25 mouse cellular contexts compared by ENCODE assay signal in genomic region chr11:113516156-113516555, GRCm38 (mm10).
DNase-seq lines count a peak whose midpoint lies in the region; ATAC-seq and TF ChIP-seq lines count a peak whose summit lies in the region.
"Had no signal": no experiment of that assay in that cellular context is flagged by ENCODE, and none has a peak within 500 bp of the region (broad histone marks: within the 10 kb centered on the region; RNA-seq: fewer than 3 reads in every experiment).

No protein-coding gene starts in this region.

- 0 out of 2 replicates have a peak overlapping the region, but pooled peaks have one; percentile 12 for H3K27ac ChIP-seq in hindbrain, embryonic 13.5 days
- no peak overlapping the region for H3K27ac ChIP-seq in hindbrain, embryonic 11.5 days (ENCODE audit: low read depth, low read length)
- no peak overlapping the region for H3K27ac ChIP-seq in midbrain, postnatal 0 days (ENCODE audit: low read depth, low read length)
- no peak overlapping the region for H3K27ac ChIP-seq in midbrain, embryonic 14.5 days (replicated peaks; ENCODE audit: low read depth, low read length)
- H3K27ac ChIP-seq: forebrain, embryonic 10.5 days; heart, embryonic 10.5 days; intestine, embryonic 15.5 days; liver, embryonic 15.5 days; lung, embryonic 15.5 days had no signal

- DNase-seq in hindbrain, embryonic 11.5 days (ENCODE audit: low spot score) = no peak
- peak; percentile 12 for DNase-seq in midbrain, postnatal 0 days (ENCODE audit: low spot score)
- no peak for DNase-seq in midbrain, embryonic 14.5 days
- peak; percentile 38 to 53 for DNase-seq in frontal cortex, postnatal 36 days (ENCODE audit: low spot score in 2 of 2)
- peak; percentile 45 to 57 for DNase-seq in right cerebral cortex, postnatal 36 days (ENCODE audit: low spot score in 2 of 2)
- DNase-seq in ovary, postnatal 10 days (ENCODE audit: low spot score) = no peak
- no peak for DNase-seq in lung, postnatal 14 days
- DNase-seq: adrenal gland, postnatal 25 days; cerebellum, adult 11 months; cerebellum, adult 9-11 months; gastrocnemius, postnatal 10 days; kidney, adult 8-10 months; kidney, postnatal 10 days; liver; lung, postnatal 4 days; spleen, adult 18-20 months; thymus, postnatal 25 days had no signal

- H3K4me2 ChIP-seq in hindbrain, embryonic 13.5 days = no peak overlapping the region
- H3K4me2 ChIP-seq in hindbrain, embryonic 11.5 days (replicated peaks; ENCODE audit: low read depth, low read length) = no peak overlapping the region
- H3K4me2 ChIP-seq in midbrain, postnatal 0 days (ENCODE audit: low read depth, low read length, poor library complexity, severe bottlenecking) = no peak overlapping the region
- H3K4me2 ChIP-seq in midbrain, embryonic 14.5 days (ENCODE audit: low read length) = no peak overlapping the region
- H3K4me2 ChIP-seq: intestine, embryonic 15.5 days; liver, embryonic 15.5 days; lung, embryonic 15.5 days had no signal

- WGBS in hindbrain, embryonic 13.5 days = 57% methylated on average over 10 of the region's 10 CpGs
- WGBS in hindbrain, embryonic 11.5 days = 67% methylated on average over 10 of the region's 10 CpGs
- WGBS in midbrain, postnatal 0 days = 72% methylated on average over 10 of the region's 10 CpGs
- 66% methylated on average over 10 of the region's 10 CpGs for WGBS in midbrain, embryonic 14.5 days

- peaks cover 67% of the 10 kb centered on the region for H3K4me1 ChIP-seq in hindbrain, embryonic 13.5 days (replicated peaks)
- H3K4me1 ChIP-seq in hindbrain, embryonic 11.5 days (replicated peaks; ENCODE audit: control insufficient read depth, insufficient read depth, low read length) = no peaks in the 10 kb centered on the region
- peaks cover 4% of the 10 kb centered on the region; the same call in 1 of the 2 replicates for H3K4me1 ChIP-seq in midbrain, postnatal 0 days (ENCODE audit: insufficient read depth, low read length)
- H3K4me1 ChIP-seq in midbrain, embryonic 14.5 days (ENCODE audit: control insufficient read depth, insufficient read depth, low read length) = peaks cover 18% of the 10 kb centered on the region

- TF ChIP-seq CTCF in midbrain, postnatal 0 days (IDR thresholded peaks at IDR 0.05) = no peak

- no peak overlapping the region for H3K4me3 ChIP-seq in hindbrain, embryonic 13.5 days
- no peak overlapping the region for H3K4me3 ChIP-seq in hindbrain, embryonic 11.5 days (ENCODE audit: low read depth, low read length)
- H3K4me3 ChIP-seq in midbrain, postnatal 0 days (ENCODE audit: low read depth, low read length) = no peak overlapping the region
- H3K4me3 ChIP-seq in midbrain, embryonic 14.5 days (replicated peaks; ENCODE audit: low read depth, low read length) = no peak overlapping the region
- H3K4me3 ChIP-seq: forebrain, embryonic 10.5 days; heart, embryonic 10.5 days; intestine, embryonic 15.5 days; limb, embryonic 10.5 days; liver, embryonic 15.5 days; lung, embryonic 15.5 days had no signal

- H3K9me3 ChIP-seq in hindbrain, embryonic 13.5 days = no peaks in the 10 kb centered on the region
- no peaks in the 10 kb centered on the region for H3K9me3 ChIP-seq in hindbrain, embryonic 11.5 days (ENCODE audit: control insufficient read depth, low read length)
- no peaks in the 10 kb centered on the region for H3K9me3 ChIP-seq in midbrain, postnatal 0 days (ENCODE audit: low read length)
- H3K9me3 ChIP-seq in midbrain, embryonic 14.5 days (ENCODE audit: control insufficient read depth, low read length) = no peaks in the 10 kb centered on the region
- H3K9me3 ChIP-seq: heart, embryonic 10.5 days; intestine, embryonic 15.5 days; limb, embryonic 10.5 days; liver, embryonic 15.5 days; lung, embryonic 15.5 days had no signal

- H3K9ac ChIP-seq in hindbrain, embryonic 13.5 days = no peak overlapping the region
- no peak overlapping the region for H3K9ac ChIP-seq in hindbrain, embryonic 11.5 days (ENCODE audit: low read depth, low read length)
- H3K9ac ChIP-seq in midbrain, postnatal 0 days (replicated peaks; ENCODE audit: low read length, poor library complexity, severe bottlenecking) = no peak overlapping the region
- H3K9ac ChIP-seq in midbrain, embryonic 14.5 days (replicated peaks; ENCODE audit: low read length) = no peak overlapping the region
- H3K9ac ChIP-seq: intestine, embryonic 15.5 days; liver, embryonic 15.5 days; lung, embryonic 15.5 days had no signal

- no peaks in the 10 kb centered on the region for H3K27me3 ChIP-seq in hindbrain, embryonic 13.5 days
- H3K27me3 ChIP-seq in hindbrain, embryonic 11.5 days (ENCODE audit: control insufficient read depth, insufficient read depth, low read length) = no peaks in the 10 kb centered on the region
- no peaks in the 10 kb centered on the region for H3K27me3 ChIP-seq in midbrain, postnatal 0 days (ENCODE audit: insufficient read depth, low read length)
- H3K27me3 ChIP-seq in midbrain, embryonic 14.5 days (ENCODE audit: control insufficient read depth, insufficient read depth, low read length) = no peaks in the 10 kb centered on the region
- H3K27me3 ChIP-seq: intestine, embryonic 15.5 days; liver, embryonic 15.5 days; lung, embryonic 15.5 days had no signal

- ATAC-seq in hindbrain, embryonic 13.5 days (ENCODE audit: low FRiP score) = no peak
- no peak for ATAC-seq in hindbrain, embryonic 11.5 days (ENCODE audit: low FRiP score)
- no peak for ATAC-seq in midbrain, postnatal 0 days (ENCODE audit: low FRiP score)
- ATAC-seq in midbrain, embryonic 14.5 days (ENCODE audit: low FRiP score, low TSS enrichment) = no peak
- ATAC-seq: forebrain, embryonic 16.5 days; intestine, embryonic 15.5 days had no signal

- no peaks in the 10 kb centered on the region for H3K36me3 ChIP-seq in hindbrain, embryonic 13.5 days
- H3K36me3 ChIP-seq in hindbrain, embryonic 11.5 days (ENCODE audit: control insufficient read depth, insufficient read depth, low read length) = no peaks in the 10 kb centered on the region
- no peaks in the 10 kb centered on the region for H3K36me3 ChIP-seq in midbrain, postnatal 0 days (ENCODE audit: insufficient read depth, low read length)
- H3K36me3 ChIP-seq in midbrain, embryonic 14.5 days (ENCODE audit: control insufficient read depth, insufficient read depth, low read length) = no peaks in the 10 kb centered on the region
- H3K36me3 ChIP-seq: forebrain, embryonic 10.5 days; heart, embryonic 10.5 days; intestine, embryonic 15.5 days; limb, embryonic 10.5 days; liver, embryonic 15.5 days; lung, embryonic 15.5 days had no signal

Comparison
In these comparisons a context has a peak if more than half of its experiments do, and no peak if none do; other contexts are left out.
1. DNase-seq: peak in midbrain, postnatal 0 days (single experiment), frontal cortex, postnatal 36 days (2 of 2) and right cerebral cortex, postnatal 36 days (2 of 2); none in hindbrain, embryonic 11.5 days (single experiment), midbrain, embryonic 14.5 days (single experiment), ovary, postnatal 10 days (single experiment) and lung, postnatal 14 days (single experiment).